In the genomic region with DNA sequence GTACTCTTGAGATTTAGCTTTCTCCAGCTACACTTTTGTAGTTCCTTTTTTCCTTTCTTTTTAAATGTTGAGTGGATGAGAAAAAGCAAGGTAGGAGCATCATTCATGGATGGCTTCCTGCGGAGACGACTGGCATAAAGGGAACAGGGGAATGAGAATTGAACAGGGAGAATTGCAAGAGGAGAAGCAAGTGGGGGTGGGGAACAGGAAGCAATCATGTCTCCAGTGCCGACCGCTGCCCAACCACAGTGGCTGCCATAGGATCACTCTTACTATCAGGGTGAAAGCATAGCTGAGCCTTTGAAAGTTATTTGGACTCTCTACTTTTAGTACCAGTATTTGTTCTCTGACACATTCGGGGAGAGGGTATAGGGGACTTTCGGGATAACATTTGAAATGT, we compare ENCODE assay signal across 23 mouse cellular contexts.
"Had no signal": no experiment of that assay in that cellular context is flagged by ENCODE, and none has a peak within 500 bp of the region (broad histone marks: within the 10 kb centered on the region; RNA-seq: fewer than 3 reads in every experiment).

No protein-coding gene starts in this region.

- H3K27me3 ChIP-seq: lung, embryonic 15.5 days; neural tube, embryonic 12.5 days; neural tube, embryonic 15.5 days; stomach, embryonic 15.5 days had no signal

- H3K4me2 ChIP-seq: limb, embryonic 12.5 days; limb, embryonic 15.5 days; liver, embryonic 11.5 days; lung, embryonic 15.5 days; neural tube, embryonic 12.5 days; neural tube, embryonic 15.5 days; stomach, embryonic 15.5 days had no signal

- ATAC-seq: liver, postnatal 0 days had no signal

- H3K4me3 ChIP-seq: layer of hippocampus, adult 2 months; limb, embryonic 12.5 days; limb, embryonic 15.5 days; lung, embryonic 15.5 days; neural tube, embryonic 12.5 days; neural tube, embryonic 15.5 days; stomach, embryonic 15.5 days had no signal

- H3K4me1 ChIP-seq: limb, embryonic 12.5 days; limb, embryonic 15.5 days; lung, embryonic 15.5 days; neural tube, embryonic 12.5 days; neural tube, embryonic 15.5 days; stomach, embryonic 15.5 days had no signal

- H3K36me3 ChIP-seq: limb, embryonic 12.5 days; limb, embryonic 15.5 days; lung, embryonic 15.5 days; neural tube, embryonic 12.5 days; neural tube, embryonic 15.5 days; stomach, embryonic 15.5 days had no signal

- DNase-seq: kidney, adult 18-20 months; kidney, adult 9 months; kidney, postnatal 14 days; kidney, postnatal 4 days; layer of hippocampus, adult 9-11 months; left cerebral cortex, postnatal 4 days; liver, postnatal 0 days; lung, postnatal 10 days; lung, postnatal 36 days; midbrain, embryonic 14.5 days; right cerebral cortex, adult 18-20 months; right cerebral cortex, postnatal 14 days; spleen, adult 18-20 months; thymus, postnatal 25 days had no signal

- H3K27ac ChIP-seq: layer of hippocampus, adult 2 months; limb, embryonic 12.5 days; limb, embryonic 15.5 days; liver, embryonic 14.5 days; lung, embryonic 15.5 days; neural tube, embryonic 12.5 days; neural tube, embryonic 15.5 days; stomach, embryonic 15.5 days had no signal

- H3K9me3 ChIP-seq: limb, embryonic 12.5 days; limb, embryonic 15.5 days; lung, embryonic 15.5 days; neural tube, embryonic 12.5 days; neural tube, embryonic 15.5 days; stomach, embryonic 15.5 days had no signal

- H3K9ac ChIP-seq: limb, embryonic 12.5 days; limb, embryonic 15.5 days; liver, embryonic 14.5 days; liver, postnatal 0 days; lung, embryonic 15.5 days; neural tube, embryonic 12.5 days; neural tube, embryonic 15.5 days; stomach, embryonic 15.5 days had no signal
